Comparison of ENCODE assay signal across 20 mouse cellular contexts in the genomic region with DNA sequence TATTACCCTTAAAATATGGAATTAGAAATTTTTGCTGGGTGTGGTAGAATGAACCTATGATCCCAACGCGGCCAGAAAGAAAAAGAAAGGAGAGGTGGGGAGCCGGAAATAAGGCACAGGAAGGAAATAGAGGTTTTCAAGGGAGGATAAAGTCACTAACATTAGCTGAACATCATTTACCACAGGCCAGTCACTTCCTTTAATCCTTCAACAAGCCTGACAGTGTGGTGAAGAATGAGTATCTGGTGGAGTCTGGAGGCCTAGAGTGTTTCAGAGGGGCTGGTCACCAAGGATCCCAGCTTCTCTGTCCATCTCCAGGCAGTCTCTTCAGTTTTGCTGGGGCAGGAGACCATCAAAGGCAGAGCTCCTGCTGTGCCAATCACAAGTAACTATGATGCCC. TPM values are rescaled to one million over a fixed set of nuclear protein-coding genes. Genes with fewer than 3 reads are reported as not detected.
"Had no signal": no experiment of that assay in that cellular context is flagged by ENCODE, and none has a peak within 500 bp of the region (broad histone marks: within the 10 kb centered on the region; RNA-seq: fewer than 3 reads in every experiment).

No protein-coding gene starts in this region.

- DNase-seq: liver, postnatal 0 days; lung, adult 2 months; lung, postnatal 14 days; lung, postnatal 36 days; midbrain, embryonic 14.5 days; right cerebral cortex, postnatal 14 days; thymus, adult 2 months; thymus, postnatal 25 days; thymus, postnatal 4 days had no signal

- H3K4me2 ChIP-seq: lung, embryonic 15.5 days; midbrain, embryonic 12.5 days; neural tube, embryonic 12.5 days; stomach, embryonic 15.5 days had no signal

- H3K9me3 ChIP-seq: lung, embryonic 15.5 days; midbrain, embryonic 10.5 days; midbrain, embryonic 12.5 days; neural tube, embryonic 12.5 days; stomach, embryonic 15.5 days had no signal

- H3K27ac ChIP-seq: lung, embryonic 15.5 days; macrophage; midbrain, embryonic 10.5 days; midbrain, embryonic 12.5 days; neural tube, embryonic 12.5 days; stomach, embryonic 15.5 days; stomach, postnatal 0 days had no signal

- H3K36me3 ChIP-seq: lung, embryonic 15.5 days; midbrain, embryonic 10.5 days; midbrain, embryonic 12.5 days; neural tube, embryonic 12.5 days; stomach, embryonic 15.5 days had no signal

- ATAC-seq: lung, postnatal 0 days; midbrain, embryonic 16.5 days had no signal

- H3K27me3 ChIP-seq: lung, embryonic 15.5 days; midbrain, embryonic 12.5 days; neural tube, embryonic 12.5 days; stomach, embryonic 15.5 days had no signal

- H3K9ac ChIP-seq: liver, postnatal 0 days; lung, embryonic 15.5 days; midbrain, embryonic 12.5 days; neural tube, embryonic 12.5 days; stomach, embryonic 15.5 days had no signal

- H3K4me1 ChIP-seq: lung, embryonic 15.5 days; midbrain, embryonic 10.5 days; midbrain, embryonic 12.5 days; neural tube, embryonic 12.5 days; stomach, embryonic 15.5 days had no signal

- H3K4me3 ChIP-seq: lung, embryonic 15.5 days; midbrain, embryonic 10.5 days; midbrain, embryonic 12.5 days; neural tube, embryonic 12.5 days; stomach, embryonic 15.5 days had no signal

RNA-seq across cellular contexts. Expression of a gene that starts 5.5 kb away (rescaled TPM):
- total RNA-seq: megakaryocyte-erythroid progenitor cell, adult 5-6 weeks; neutrophil, adult 5-6 weeks had no signal
- polyA plus RNA-seq: liver, postnatal 0 days; macrophage; midbrain, embryonic 10.5 days had no signal
